Mouse (Mus musculus): ENCODE results near the gene Sgcb. TPM values are rescaled to one million over a fixed set of nuclear protein-coding genes. Genes with fewer than 3 reads are reported as not detected.

Gene Sgcb
- polyA plus RNA-seq, 3 experiments from 2014 or later, result 11.6 to 12.5 (median 12.4) TPM

Other genes starting within 250 kb of the Sgcb start
- gene Cwh43, start 241.7 kb downstream of the Sgcb start, polyA plus RNA-seq (2017; shearing (Covaris generic)), result not detected
- gene Dcun1d4, start 166.8 kb downstream of the Sgcb start, polyA plus RNA-seq (2017; shearing (Covaris generic)), result 10 to 100 TPM; 13.4 to 16.6 (median 14.3) TPM
- 1 to 10 TPM in 1 of 3 experiments, under 1 TPM in 1, not detected in 1; 0.29 to 1.4 TPM for gene Lrrc66, start 15.3 kb downstream of the Sgcb start, polyA plus RNA-seq (2017; shearing (Covaris generic))
- not detected for gene Spata18, start 3.6 kb upstream of the Sgcb start, polyA plus RNA-seq (2017; shearing (Covaris generic))